Mouse (Mus musculus): ENCODE measurements around the gene Ckb.

GRCm38 (mm10) chr12:111667421-111667820 lies 4.7 kb downstream of the Ckb start:
- no peak for TF ChIP-seq CTCF (IDR thresholded peaks at IDR 0.05; ENCODE audit: low read depth)
- TF ChIP-seq EP300 (IDR thresholded peaks at IDR 0.05; ENCODE audit: low read depth), result no peak
